11 mouse cellular contexts compared by ENCODE assay signal in the genomic region with DNA sequence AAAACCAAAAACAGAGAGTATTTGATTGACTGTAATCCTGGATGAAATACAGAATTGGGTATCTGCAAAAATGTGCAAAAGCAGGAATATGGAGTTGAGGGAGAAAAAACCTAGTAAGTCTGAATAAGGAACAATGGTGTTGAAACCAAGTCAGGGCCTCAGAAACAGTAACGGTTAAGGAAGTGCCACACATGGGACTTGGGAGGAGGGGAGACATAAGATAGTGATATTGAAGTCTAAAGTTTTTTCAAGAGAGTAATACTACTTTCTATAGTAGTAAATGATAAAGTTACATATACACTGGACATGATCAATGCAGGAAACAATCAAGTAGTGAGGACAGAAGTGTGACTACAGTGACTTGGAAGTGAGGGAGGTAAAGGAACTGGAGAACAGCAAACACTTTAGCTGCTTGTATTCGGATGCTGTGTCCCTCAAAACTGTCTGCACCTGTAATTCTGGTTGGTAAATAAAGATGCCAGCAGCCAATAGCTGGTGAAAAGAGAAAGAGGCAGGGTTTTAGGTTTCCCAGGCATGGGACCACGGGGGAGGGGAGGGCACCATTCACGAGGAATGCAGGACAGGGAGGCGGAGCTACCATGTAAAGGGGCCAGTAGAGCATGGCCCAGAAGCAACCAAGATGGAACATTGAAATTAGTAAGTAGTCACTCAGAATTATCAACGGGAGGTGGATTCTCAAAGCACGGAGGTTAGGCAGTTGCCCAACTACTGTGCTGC. TPM values are rescaled to one million over a fixed set of nuclear protein-coding genes. Genes with fewer than 3 reads are reported as not detected.
DNase-seq lines count a peak whose midpoint lies in the region; ATAC-seq lines count a peak whose summit lies in the region.
"Had no signal": no experiment of that assay in that cellular context is flagged by ENCODE, and none has a peak within 500 bp of the region (broad histone marks: within the 10 kb centered on the region; RNA-seq: fewer than 3 reads in every experiment).

No protein-coding gene starts in this region.

- no peak overlapping the region for H3K4me3 ChIP-seq in kidney, embryonic 15.5 days (replicated peaks)
- no peak overlapping the region for H3K4me3 ChIP-seq in liver, embryonic 13.5 days (replicated peaks)
- H3K4me3 ChIP-seq: forebrain, embryonic 13.5 days; midbrain, embryonic 13.5 days had no signal

- no peaks in the 10 kb centered on the region for H3K27me3 ChIP-seq in kidney, embryonic 15.5 days
- H3K27me3 ChIP-seq in liver, embryonic 13.5 days = no peaks in the 10 kb centered on the region
- H3K27me3 ChIP-seq: forebrain, embryonic 13.5 days; midbrain, embryonic 13.5 days had no signal

- no peaks in the 10 kb centered on the region for H3K9me3 ChIP-seq in kidney, embryonic 15.5 days (replicated peaks)
- no peaks in the 10 kb centered on the region for H3K9me3 ChIP-seq in liver, embryonic 13.5 days (replicated peaks)
- H3K9me3 ChIP-seq: forebrain, embryonic 13.5 days; midbrain, embryonic 13.5 days had no signal

- H3K4me2 ChIP-seq in kidney, embryonic 15.5 days = no peak overlapping the region
- H3K4me2 ChIP-seq in liver, embryonic 13.5 days = peak overlapping the region; percentile 56
- H3K4me2 ChIP-seq: forebrain, embryonic 13.5 days; midbrain, embryonic 13.5 days had no signal

- no peak overlapping the region for H3K27ac ChIP-seq in kidney, embryonic 15.5 days
- H3K27ac ChIP-seq in liver, embryonic 13.5 days = peak overlapping the region; percentile 77
- H3K27ac ChIP-seq: forebrain, embryonic 13.5 days; midbrain, embryonic 13.5 days had no signal

- H3K9ac ChIP-seq in kidney, embryonic 15.5 days = no peak overlapping the region
- H3K9ac ChIP-seq in liver, embryonic 13.5 days = peak overlapping the region; percentile 50
- H3K9ac ChIP-seq: forebrain, embryonic 13.5 days; midbrain, embryonic 13.5 days had no signal

- 52% methylated on average over 7 of the region's 7 CpGs for WGBS in kidney, embryonic 15.5 days
- WGBS in liver, embryonic 13.5 days (ENCODE audit: insufficient replicate concordance) = 34% methylated on average over 7 of the region's 7 CpGs

- peak; percentile 25 for DNase-seq in kidney, postnatal 14 days
- DNase-seq in ZHBTc4 (ENCODE audit: low read depth, low spot score) (peak; percentile 41), adipocyte (ENCODE audit: low spot score) (no peak)
- DNase-seq in liver, embryonic 13.5 days = no peak
- DNase-seq in retina, embryonic 14.5 days (ENCODE audit: low spot score) = peak; percentile 31
- DNase-seq in adrenal gland, adult 8-10 months = no peak
- DNase-seq: cerebellum, postnatal 25 days; thymus, postnatal 25 days had no signal

- H3K4me1 ChIP-seq in kidney, embryonic 15.5 days = peaks cover 56% of the 10 kb centered on the region
- peaks cover 84% of the 10 kb centered on the region for H3K4me1 ChIP-seq in liver, embryonic 13.5 days (replicated peaks)

- no peak for ATAC-seq in kidney, embryonic 15.5 days (replicated peaks; ENCODE audit: low FRiP score)
- no peak for ATAC-seq in liver, embryonic 13.5 days (ENCODE audit: low read depth)
- ATAC-seq: forebrain, embryonic 13.5 days; midbrain, embryonic 13.5 days had no signal

- no peaks in the 10 kb centered on the region for H3K36me3 ChIP-seq in kidney, embryonic 15.5 days
- H3K36me3 ChIP-seq in liver, embryonic 13.5 days = peaks cover 6% of the 10 kb centered on the region
- H3K36me3 ChIP-seq: midbrain, embryonic 13.5 days had no signal

RNA-seq across cellular contexts. Expression of a gene that starts 5.6 kb away (rescaled TPM):
- 167 and 186 TPM in 2 replicates for polyA plus RNA-seq in kidney, embryonic 15.5 days (2015; fragmentation: Nextera tagmentation; extraction: Ambion mirVana)
- 76.8 and 91.4 TPM in 2 replicates for polyA plus RNA-seq in liver, embryonic 13.5 days (2015; fragmentation: Nextera tagmentation; extraction: Ambion mirVana)
- total RNA-seq in adrenal gland, adult 8-10 months (2022) = 100 to 1,000 TPM; 108 to 165 (median 135) TPM

RNA-seq across cellular contexts. Expression of a gene that starts 34.2 kb away (rescaled TPM):
- polyA plus RNA-seq in kidney, embryonic 15.5 days (2015; fragmentation: Nextera tagmentation; extraction: Ambion mirVana) = not detected in 2 replicates
- not detected in 2 replicates for polyA plus RNA-seq in liver, embryonic 13.5 days (2015; fragmentation: Nextera tagmentation; extraction: Ambion mirVana)
- total RNA-seq in adrenal gland, adult 8-10 months (2022) = 10 to 100 TPM in 2 of 4 experiments, 1 to 10 TPM in 2; 9.2 to 45.4 (median 18.7) TPM
- polyA plus RNA-seq: midbrain, embryonic 13.5 days had no signal

Comparison
In these comparisons a context has a peak if more than half of its experiments do, and no peak if none do; other contexts are left out.
1. DNase-seq: peak in kidney, postnatal 14 days (single experiment), ZHBTc4 (single experiment) and retina, embryonic 14.5 days (single experiment); none in liver, embryonic 13.5 days (single experiment), adipocyte (single experiment) and adrenal gland, adult 8-10 months (single experiment).